Mouse (Mus musculus): Measurements from ENCODE around the gene Pacrg. TPM values are rescaled to one million over a fixed set of nuclear protein-coding genes. Genes with fewer than 3 reads are reported as not detected.

Pacrg gene
- polyA plus RNA-seq, 1 experiment from 2014 or later: 6.7 TPM

GRCm38 (mm10) chr17:10619881-10620280, 220.2 kb downstream of the Pacrg start:
- no peak overlapping the region for H3K4me3 ChIP-seq (replicated peaks; ENCODE audit: low read length)
- 68% methylated on average over 3 of the region's 3 CpGs for WGBS

GRCm38 (mm10) chr17:10617656-10618055, 222.5 kb downstream of the Pacrg start:
- Histone ChIP-seq H3K27ac (ENCODE audit: low read length) (no peak overlapping the region), H3K27me3 (replicated peaks; ENCODE audit: control insufficient read depth, insufficient read depth, low read length) (no peaks in the 10 kb centered on the region), H3K4me1 (replicated peaks; ENCODE audit: control insufficient read depth, insufficient read depth, low read length) (no peaks in the 10 kb centered on the region; the same call in 1 of the 2 replicates), H3K9ac (replicated peaks; ENCODE audit: low read depth, low read length) (no peak overlapping the region), H3K4me3 (replicated peaks; ENCODE audit: low read length) (no peak overlapping the region), H3K9me3 (ENCODE audit: control insufficient read depth, low read length) (no peaks in the 10 kb centered on the region), H3K4me2 (ENCODE audit: low read length) (no peak overlapping the region), H3K36me3 (ENCODE audit: control insufficient read depth, insufficient read depth) (no peaks in the 10 kb centered on the region)
- 54% methylated on average over 4 of the region's 4 CpGs for WGBS
- ATAC-seq: no peak

More at GRCm38 (mm10) chr17:10619881-10620280, 220.2 kb downstream of the Pacrg start:
- ATAC-seq: no peak
- H3K36me3 ChIP-seq (ENCODE audit: control insufficient read depth, insufficient read depth): no peaks in the 10 kb centered on the region
- H3K27ac ChIP-seq (ENCODE audit: low read length): no peak overlapping the region
- H3K4me2 ChIP-seq (ENCODE audit: low read length): no peak overlapping the region
- no peak overlapping the region for H3K9ac ChIP-seq (replicated peaks; ENCODE audit: low read depth, low read length)
- H3K4me1 ChIP-seq (replicated peaks; ENCODE audit: control insufficient read depth, insufficient read depth, low read length): no peaks in the 10 kb centered on the region; the same call in 1 of the 2 replicates
- no peaks in the 10 kb centered on the region for H3K27me3 ChIP-seq (replicated peaks; ENCODE audit: control insufficient read depth, insufficient read depth, low read length)
- H3K9me3 ChIP-seq (ENCODE audit: control insufficient read depth, low read length): no peaks in the 10 kb centered on the region

GRCm38 (mm10) chr17:10615611-10616010, 224.5 kb downstream of the Pacrg start:
- ATAC-seq: no peak
- H3K4me2 ChIP-seq (ENCODE audit: low read length): no peak overlapping the region
- no peaks in the 10 kb centered on the region for H3K9me3 ChIP-seq (ENCODE audit: control insufficient read depth, low read length)
- H3K4me3 ChIP-seq (replicated peaks; ENCODE audit: low read length): no peak overlapping the region
- WGBS: 93% methylated on average over 7 of the region's 7 CpGs
- no peaks in the 10 kb centered on the region for H3K27me3 ChIP-seq (replicated peaks; ENCODE audit: control insufficient read depth, insufficient read depth, low read length)
- H3K36me3 ChIP-seq (ENCODE audit: control insufficient read depth, insufficient read depth): no peaks in the 10 kb centered on the region
- H3K9ac ChIP-seq (replicated peaks; ENCODE audit: low read depth, low read length): no peak overlapping the region
- H3K4me1 ChIP-seq (replicated peaks; ENCODE audit: control insufficient read depth, insufficient read depth, low read length): peaks cover 3% of the 10 kb centered on the region; the same call in 1 of the 2 replicates
- no peak overlapping the region for H3K27ac ChIP-seq (ENCODE audit: low read length)

- Histone ChIP-seq H3K4me2 (ENCODE audit: low read length) (no peak overlapping the region), H3K9me3 (ENCODE audit: control insufficient read depth, low read length) (no peaks in the 10 kb centered on the region), H3K4me1 (replicated peaks; ENCODE audit: control insufficient read depth, insufficient read depth, low read length) (peaks cover 3% of the 10 kb centered on the region; the same call in 1 of the 2 replicates), H3K27ac (ENCODE audit: low read length) (no peak overlapping the region), H3K4me3 (replicated peaks; ENCODE audit: low read length) (no peak overlapping the region), H3K27me3 (replicated peaks; ENCODE audit: control insufficient read depth, insufficient read depth, low read length) (no peaks in the 10 kb centered on the region), H3K36me3 (ENCODE audit: control insufficient read depth, insufficient read depth) (no peaks in the 10 kb centered on the region), H3K9ac (replicated peaks; ENCODE audit: low read depth, low read length) (no peak overlapping the region)
- 89% methylated on average over 6 of the region's 6 CpGs for WGBS
- ATAC-seq: no peak
Observed at GRCm38 (mm10) chr17:10614696-10615095, 225.4 kb downstream of the Pacrg start.

GRCm38 (mm10) chr17:10611626-10612025, 228.5 kb downstream of the Pacrg start:
- WGBS: 6% methylated on average over 3 of the region's 3 CpGs
- ATAC-seq: no peak
- no peaks in the 10 kb centered on the region for H3K9me3 ChIP-seq (ENCODE audit: control insufficient read depth, low read length)
- H3K9ac ChIP-seq (replicated peaks; ENCODE audit: low read depth, low read length): no peak overlapping the region
- H3K27me3 ChIP-seq (replicated peaks; ENCODE audit: control insufficient read depth, insufficient read depth, low read length): no peaks in the 10 kb centered on the region
- H3K36me3 ChIP-seq (ENCODE audit: control insufficient read depth, insufficient read depth): no peaks in the 10 kb centered on the region
- peaks cover 3% of the 10 kb centered on the region; the same call in 1 of the 2 replicates for H3K4me1 ChIP-seq (replicated peaks; ENCODE audit: control insufficient read depth, insufficient read depth, low read length)
- no peak overlapping the region for H3K4me3 ChIP-seq (replicated peaks; ENCODE audit: low read length)
- no peak overlapping the region for H3K4me2 ChIP-seq (ENCODE audit: low read length)
- no peak overlapping the region for H3K27ac ChIP-seq (ENCODE audit: low read length)

GRCm38 (mm10) chr17:10608146-10608545, 232.0 kb downstream of the Pacrg start:
- Histone ChIP-seq H3K4me3 (replicated peaks; ENCODE audit: low read length) (no peak overlapping the region), H3K27ac (ENCODE audit: low read length) (no peak overlapping the region), H3K4me1 (replicated peaks; ENCODE audit: control insufficient read depth, insufficient read depth, low read length) (peaks cover 3% of the 10 kb centered on the region; the same call in 1 of the 2 replicates), H3K4me2 (ENCODE audit: low read length) (no peak overlapping the region), H3K9ac (replicated peaks; ENCODE audit: low read depth, low read length) (no peak overlapping the region), H3K27me3 (replicated peaks; ENCODE audit: control insufficient read depth, insufficient read depth, low read length) (no peaks in the 10 kb centered on the region), H3K36me3 (ENCODE audit: control insufficient read depth, insufficient read depth) (no peaks in the 10 kb centered on the region), H3K9me3 (ENCODE audit: control insufficient read depth, low read length) (no peaks in the 10 kb centered on the region)
- WGBS: 87% methylated on average over 4 of the region's 4 CpGs
- ATAC-seq: no peak

- Histone ChIP-seq H3K4me3 (replicated peaks; ENCODE audit: low read length) (no peak overlapping the region), H3K27me3 (replicated peaks; ENCODE audit: control insufficient read depth, insufficient read depth, low read length) (no peaks in the 10 kb centered on the region), H3K4me2 (ENCODE audit: low read length) (no peak overlapping the region), H3K27ac (ENCODE audit: low read length) (no peak overlapping the region), H3K9ac (replicated peaks; ENCODE audit: low read depth, low read length) (no peak overlapping the region), H3K36me3 (ENCODE audit: control insufficient read depth, insufficient read depth) (no peaks in the 10 kb centered on the region), H3K9me3 (ENCODE audit: control insufficient read depth, low read length) (no peaks in the 10 kb centered on the region), H3K4me1 (replicated peaks; ENCODE audit: control insufficient read depth, insufficient read depth, low read length) (no peaks in the 10 kb centered on the region)
- 75% methylated on average over 3 of the region's 3 CpGs for WGBS
- no peak for ATAC-seq
Observed at GRCm38 (mm10) chr17:10606090-10606489, 234.0 kb downstream of the Pacrg start.

- Histone ChIP-seq H3K4me2 (ENCODE audit: low read length) (no peak overlapping the region), H3K4me1 (replicated peaks; ENCODE audit: control insufficient read depth, insufficient read depth, low read length) (no peaks in the 10 kb centered on the region), H3K4me3 (replicated peaks; ENCODE audit: low read length) (no peak overlapping the region), H3K9me3 (ENCODE audit: control insufficient read depth, low read length) (no peaks in the 10 kb centered on the region), H3K27me3 (replicated peaks; ENCODE audit: control insufficient read depth, insufficient read depth, low read length) (no peaks in the 10 kb centered on the region), H3K9ac (replicated peaks; ENCODE audit: low read depth, low read length) (no peak overlapping the region), H3K27ac (ENCODE audit: low read length) (no peak overlapping the region), H3K36me3 (ENCODE audit: control insufficient read depth, insufficient read depth) (no peaks in the 10 kb centered on the region)
- ATAC-seq: no peak
- 97% methylated on average over 4 of the region's 4 CpGs for WGBS
Observed at GRCm38 (mm10) chr17:10597741-10598140, 242.4 kb downstream of the Pacrg start.

- H3K9ac ChIP-seq (replicated peaks; ENCODE audit: low read depth, low read length): no peak overlapping the region
- no peak overlapping the region for H3K4me2 ChIP-seq (ENCODE audit: low read length)
- H3K27me3 ChIP-seq (replicated peaks; ENCODE audit: control insufficient read depth, insufficient read depth, low read length): no peaks in the 10 kb centered on the region
- H3K4me3 ChIP-seq (replicated peaks; ENCODE audit: low read length): no peak overlapping the region
- ATAC-seq: peak; percentile 77
- no peaks in the 10 kb centered on the region for H3K9me3 ChIP-seq (ENCODE audit: control insufficient read depth, low read length)
- H3K36me3 ChIP-seq (ENCODE audit: control insufficient read depth, insufficient read depth): no peaks in the 10 kb centered on the region
- no peak overlapping the region for H3K27ac ChIP-seq (ENCODE audit: low read length)
- H3K4me1 ChIP-seq (replicated peaks; ENCODE audit: control insufficient read depth, insufficient read depth, low read length): peaks cover 3% of the 10 kb centered on the region; the same call in 1 of the 2 replicates
- 39% methylated on average over 7 of the region's 7 CpGs for WGBS
Observed at GRCm38 (mm10) chr17:10589604-10590003, 250.5 kb downstream of the Pacrg start.

- no peak overlapping the region for H3K27ac ChIP-seq (ENCODE audit: low read length)
- H3K4me1 ChIP-seq (replicated peaks; ENCODE audit: control insufficient read depth, insufficient read depth, low read length): peaks cover 3% of the 10 kb centered on the region; the same call in 1 of the 2 replicates
- H3K9ac ChIP-seq (replicated peaks; ENCODE audit: low read depth, low read length): no peak overlapping the region
- 78% methylated on average over 7 of the region's 7 CpGs for WGBS
- ATAC-seq: no peak
- H3K4me2 ChIP-seq (ENCODE audit: low read length): no peak overlapping the region
- no peaks in the 10 kb centered on the region for H3K27me3 ChIP-seq (replicated peaks; ENCODE audit: control insufficient read depth, insufficient read depth, low read length)
- H3K4me3 ChIP-seq (replicated peaks; ENCODE audit: low read length): no peak overlapping the region
- no peaks in the 10 kb centered on the region for H3K9me3 ChIP-seq (ENCODE audit: control insufficient read depth, low read length)
- H3K36me3 ChIP-seq (ENCODE audit: control insufficient read depth, insufficient read depth): no peaks in the 10 kb centered on the region
Observed at GRCm38 (mm10) chr17:10588922-10589400, 251.2 kb downstream of the Pacrg start.

Data from forebrain, embryonic 16.5 days (tissue).